Mouse (Mus musculus) adrenal gland, postnatal 14 days (tissue): ENCODE measurements at regions not wholly inside any gene's neighbourhood (a gene's known extent, or its start where the extent isn't known, plus 50 kb on each side); places are given as distances from the start of the nearest gene placed in this dataset.

Source experiments
- DNase-seq: peaks from one replicate; pipeline ENCODE4 v3.0.0; 2021; ENCODE audit warnings: mixed read lengths

DNA sequence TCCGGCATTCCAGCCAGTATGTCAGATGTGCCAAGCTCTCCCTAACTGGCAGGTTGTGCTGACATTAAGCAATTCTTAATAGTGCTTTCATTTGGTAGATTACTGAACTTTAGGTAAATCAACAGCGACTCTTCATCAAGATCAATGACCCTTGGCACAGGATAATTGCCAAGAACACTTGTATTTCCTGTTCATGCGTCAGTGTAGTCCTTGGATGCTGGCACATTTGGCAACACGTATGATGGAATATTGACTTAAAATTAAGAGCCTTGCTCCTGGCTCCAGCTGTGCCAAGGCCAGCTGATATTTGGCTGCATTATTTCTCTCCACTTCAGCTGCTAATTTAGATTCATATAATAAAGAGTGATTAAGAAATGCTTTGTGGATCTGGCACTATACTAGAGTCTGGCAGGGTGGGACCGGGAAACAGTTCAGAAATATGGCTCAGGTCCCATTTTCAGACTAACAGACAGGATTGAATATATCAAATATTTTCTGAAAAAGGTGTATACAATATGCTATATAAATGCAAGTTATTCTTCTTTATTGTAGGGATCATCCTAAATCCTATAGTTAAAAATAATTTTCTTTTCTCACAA, 365.5 kb downstream of the Mllt3 start:
- DNase-seq: peak; percentile 61

DNA sequence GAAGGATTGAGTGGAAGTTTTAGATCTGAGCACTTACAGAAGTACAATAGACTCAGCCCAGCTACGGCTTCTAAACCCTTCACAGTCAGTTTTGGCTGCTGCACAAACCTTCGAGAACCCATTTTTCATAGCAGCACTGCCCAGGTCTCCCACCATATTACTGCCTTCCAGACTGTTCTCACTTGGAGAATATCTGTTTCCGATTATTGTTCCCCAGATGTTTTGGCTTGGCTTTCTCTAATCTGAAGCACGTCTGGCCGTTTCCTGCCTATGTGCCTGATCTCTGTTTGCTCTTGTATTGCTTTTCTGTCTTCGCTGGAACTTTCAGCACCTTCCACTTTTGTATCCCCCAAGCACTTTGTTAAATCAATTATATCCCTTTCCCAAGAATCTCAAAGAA, 368.0 kb downstream of the Mllt3 start:
- no peak for DNase-seq

DNA sequence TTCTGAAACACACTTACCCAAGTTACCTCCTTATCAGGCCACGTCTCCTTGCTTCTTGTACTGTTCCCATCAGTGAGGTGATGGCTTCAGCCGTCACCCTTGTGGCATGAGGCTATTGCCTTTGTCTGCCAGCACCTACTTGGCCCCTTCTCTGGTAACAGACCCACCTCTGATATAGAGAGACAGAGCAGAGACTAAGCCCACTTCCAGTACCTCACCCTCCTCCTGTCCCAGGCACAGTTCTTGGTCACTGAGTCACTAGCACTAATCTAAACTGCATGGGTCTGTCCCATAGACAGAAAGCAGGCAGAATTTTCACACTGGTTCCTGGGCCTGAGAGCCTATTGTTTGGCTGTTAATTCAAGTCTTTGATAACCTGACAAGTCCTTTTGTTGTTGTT, 370.3 kb downstream of the Mllt3 start:
- DNase-seq: no peak

DNA sequence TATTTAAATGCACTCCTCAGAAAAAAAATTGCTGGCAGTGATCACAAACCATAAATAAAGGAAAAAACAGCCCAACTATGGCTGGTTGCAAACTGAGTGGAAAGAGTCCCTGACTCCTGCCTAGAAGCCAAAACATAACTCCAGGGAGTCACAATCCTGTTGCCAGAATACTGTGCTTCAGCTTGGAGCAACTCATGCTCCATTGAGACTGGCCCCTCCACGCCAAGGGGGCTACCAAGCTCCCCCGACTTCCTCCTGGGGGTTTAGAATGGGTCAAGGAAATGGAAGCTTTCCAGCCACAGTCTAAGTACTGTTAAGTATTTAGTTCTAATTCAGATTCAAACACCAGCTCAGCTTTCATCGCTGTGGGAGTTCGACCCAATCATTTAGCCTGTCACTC, 374.8 kb downstream of the Mllt3 start:
- no peak for DNase-seq

DNA sequence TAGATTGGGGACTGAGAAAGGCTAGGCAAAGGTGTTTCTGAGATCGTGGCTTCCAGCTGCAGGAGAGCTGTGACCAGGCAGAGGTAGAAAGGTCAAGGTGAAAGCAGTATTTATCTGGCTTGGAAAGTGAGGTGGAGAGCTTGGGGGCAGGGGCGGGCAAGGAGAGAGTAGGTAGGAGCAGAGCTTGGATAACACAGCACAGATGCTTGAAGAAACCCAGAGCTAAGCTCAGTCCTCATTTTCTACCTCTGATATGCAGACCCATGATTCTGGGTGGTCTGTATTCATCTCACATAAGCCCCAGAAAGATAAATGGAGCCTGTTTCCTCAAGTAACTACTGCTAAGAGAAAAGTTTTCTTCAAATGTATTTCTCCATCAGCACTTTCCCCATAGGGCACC, 375.3 kb downstream of the Mllt3 start:
- DNase-seq: no peak

DNA sequence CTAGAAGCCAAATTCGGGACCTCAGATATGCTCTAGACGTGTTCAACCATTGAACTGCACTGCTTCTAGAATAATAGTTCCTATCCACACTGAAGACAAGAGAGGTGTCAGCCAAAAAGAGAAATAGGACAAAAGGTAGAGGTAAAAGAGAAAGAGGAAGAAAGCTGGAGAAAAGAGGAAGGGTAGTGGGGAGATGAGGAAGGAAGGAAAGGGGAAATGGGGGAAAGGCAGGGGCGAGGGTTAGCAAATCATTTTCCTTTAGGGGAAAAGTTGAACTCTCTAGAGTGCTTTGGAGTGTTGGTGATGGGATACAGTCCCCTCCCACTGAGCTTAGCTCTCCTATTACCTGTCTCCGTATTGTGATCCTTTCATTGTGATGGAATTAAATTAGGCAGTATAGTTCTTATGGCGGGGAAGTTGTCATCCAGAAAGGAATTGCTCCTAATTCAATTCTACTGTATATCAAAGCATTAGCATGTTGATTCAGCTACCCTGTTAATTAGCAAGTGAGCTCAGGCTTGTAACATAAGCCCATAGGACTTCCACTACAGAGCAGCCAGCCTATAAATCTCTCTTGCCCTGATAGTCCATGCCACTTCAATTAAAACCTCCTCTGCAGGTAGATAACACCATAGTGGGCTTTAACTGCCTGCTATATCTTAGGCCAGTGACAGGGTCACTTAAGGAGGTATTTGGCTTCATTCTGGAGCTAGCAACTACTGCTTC, 379.6 kb downstream of the Mllt3 start:
- DNase-seq: no peak

DNA sequence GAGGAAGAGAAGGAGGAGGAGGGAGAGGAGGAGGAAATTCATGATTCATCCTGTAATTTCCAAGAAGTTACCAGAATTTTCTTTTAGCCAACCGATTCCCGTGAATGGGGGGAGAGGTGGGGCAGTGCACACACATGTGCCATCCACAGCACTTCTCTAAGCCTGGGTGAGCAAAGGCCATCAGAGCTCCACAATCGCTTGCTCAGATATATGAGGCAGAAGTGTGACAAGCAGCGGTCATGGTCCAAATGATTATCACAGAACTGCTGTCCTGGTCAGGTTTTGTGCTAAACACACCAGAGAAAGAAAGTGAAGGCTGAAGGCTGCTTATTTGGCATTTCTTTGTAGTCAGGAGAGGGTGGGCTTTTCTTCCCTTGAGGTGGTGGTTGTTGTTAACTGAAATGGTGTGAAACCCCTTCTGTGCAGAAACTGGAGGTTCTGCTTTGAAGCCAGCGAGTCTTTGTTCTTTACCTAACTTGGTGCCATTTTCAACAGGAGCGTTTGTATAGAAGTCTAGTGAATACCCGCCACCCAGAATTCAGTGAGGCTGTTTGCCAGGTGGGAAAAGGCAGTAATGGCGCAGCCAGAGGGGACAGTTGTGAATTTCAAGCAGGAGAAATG, 380.7 kb downstream of the Mllt3 start:
- no peak for DNase-seq

DNA sequence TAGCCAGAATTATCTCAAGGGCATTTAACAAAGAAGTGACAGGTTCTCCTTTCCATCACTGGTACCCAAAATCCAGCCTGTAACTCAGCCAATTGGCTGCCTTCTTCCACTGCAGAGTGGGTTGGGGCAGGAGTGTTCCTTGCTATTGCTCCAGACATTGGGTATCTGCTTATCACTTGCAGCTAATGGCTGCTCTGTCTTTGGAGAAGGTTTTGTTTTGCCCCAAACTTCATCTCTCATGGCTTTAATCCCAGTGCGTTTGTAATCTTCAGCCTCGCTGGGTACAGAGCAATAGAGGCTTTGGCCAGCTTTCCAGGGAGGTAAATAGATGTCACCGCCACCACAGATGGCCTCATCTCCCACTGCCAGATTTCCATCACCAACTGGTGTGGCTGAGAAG, 381.9 kb downstream of the Mllt3 start:
- no peak for DNase-seq

DNA sequence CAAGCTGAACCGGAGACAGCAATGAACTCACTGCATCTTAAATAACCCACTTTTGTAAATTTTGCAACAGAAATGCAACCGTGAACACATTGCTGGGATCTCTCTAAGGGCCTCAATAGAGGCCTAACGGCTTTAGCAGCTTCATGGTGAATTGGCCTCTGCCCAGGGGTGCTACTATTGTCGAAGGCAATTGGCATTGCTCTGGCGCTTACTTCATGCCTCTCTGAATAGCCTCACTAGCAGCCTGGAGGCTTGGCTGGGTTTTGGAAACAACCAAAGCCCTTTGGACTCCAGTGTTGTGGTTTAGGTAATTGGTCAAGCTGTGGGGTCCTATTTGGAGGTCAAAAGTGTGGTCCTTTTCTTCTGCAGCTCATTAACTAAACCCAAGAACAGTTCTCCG, 382.3 kb downstream of the Mllt3 start:
- peak; percentile 23 for DNase-seq

DNA sequence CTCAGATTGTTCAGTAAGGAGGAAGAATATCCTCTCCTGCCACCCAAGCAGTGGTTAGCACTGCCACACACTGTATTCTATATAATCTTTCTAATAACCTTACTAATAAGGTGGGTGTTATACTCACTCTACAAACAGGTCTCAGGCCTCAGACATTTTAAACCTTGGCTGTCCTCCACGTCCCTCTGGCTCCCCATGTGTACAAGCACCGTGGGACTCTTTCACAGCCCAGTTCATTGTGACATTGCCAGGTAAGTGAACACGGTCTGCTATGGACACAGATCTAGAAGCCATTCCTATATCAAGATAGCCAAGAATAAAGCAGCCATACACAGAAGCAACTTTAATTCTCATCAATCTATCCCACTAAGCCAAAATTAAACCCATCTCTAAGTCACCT, 382.8 kb downstream of the Mllt3 start:
- no peak for DNase-seq

DNA sequence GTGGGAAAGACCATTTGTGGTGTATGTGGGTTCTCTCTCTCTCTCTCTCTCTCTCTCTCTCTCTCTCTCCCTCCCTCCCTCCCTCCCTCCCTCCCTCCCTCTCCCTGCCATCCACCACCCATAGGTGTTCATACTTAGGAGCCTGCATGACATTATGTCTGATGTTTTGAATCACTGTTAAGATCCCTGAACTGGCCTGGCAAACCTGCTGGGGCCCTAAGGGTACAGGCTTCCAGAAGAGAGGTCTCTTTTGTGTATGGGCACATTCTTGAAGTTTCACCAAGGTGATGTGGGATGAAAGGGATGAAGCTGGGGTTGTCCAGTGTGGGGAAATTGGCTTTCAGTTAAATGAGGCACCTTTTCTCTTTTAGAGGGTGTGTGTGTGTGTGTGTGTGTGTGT, 384.2 kb downstream of the Mllt3 start:
- no peak for DNase-seq

DNA sequence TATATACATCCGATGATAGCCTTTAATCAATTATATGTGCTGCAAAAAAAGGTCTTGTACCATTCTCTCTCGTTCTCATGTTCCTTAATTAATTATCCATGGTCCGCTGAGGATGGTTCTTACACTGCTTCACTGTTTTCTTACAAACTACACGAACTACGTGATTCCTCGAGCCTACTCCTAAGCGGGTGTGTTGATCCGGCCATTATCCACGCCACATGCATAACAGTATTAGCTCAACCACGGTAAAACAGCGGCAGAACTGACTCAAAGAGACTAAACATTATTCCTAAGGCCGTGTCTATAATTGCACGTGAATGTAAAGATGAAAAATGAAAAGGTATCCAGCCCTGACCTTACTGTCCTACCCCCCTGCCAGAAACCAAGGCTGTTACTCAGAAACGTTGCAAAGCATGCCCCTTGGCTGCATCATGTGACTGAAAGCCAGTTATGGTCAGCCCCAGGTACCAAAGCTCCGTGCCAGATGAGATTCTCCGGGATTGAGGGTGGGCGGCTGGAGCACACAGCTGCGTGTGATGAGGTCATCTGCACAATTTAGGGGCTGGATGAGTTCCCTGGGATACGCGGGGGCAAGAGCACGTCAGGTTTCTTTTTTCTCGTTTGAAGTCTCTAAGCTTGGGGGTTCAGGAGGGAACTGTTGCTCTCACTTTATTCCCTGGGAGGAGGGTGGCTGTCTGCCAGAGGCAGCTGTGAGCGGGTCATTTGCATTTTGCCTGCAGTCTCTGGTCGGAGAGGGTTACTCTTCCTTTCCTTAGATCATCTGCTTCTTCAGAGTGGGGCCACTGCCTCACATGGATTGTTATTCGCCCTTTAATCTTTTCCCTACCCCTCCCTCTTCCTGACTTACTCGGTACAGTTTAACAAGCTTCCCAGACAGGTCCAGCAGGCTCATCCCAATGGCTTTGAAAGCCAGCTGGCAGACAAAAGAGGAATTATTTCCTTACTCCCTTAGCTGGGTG, 384.9 kb downstream of the Mllt3 start:
- DNase-seq: peak; percentile 41

DNA sequence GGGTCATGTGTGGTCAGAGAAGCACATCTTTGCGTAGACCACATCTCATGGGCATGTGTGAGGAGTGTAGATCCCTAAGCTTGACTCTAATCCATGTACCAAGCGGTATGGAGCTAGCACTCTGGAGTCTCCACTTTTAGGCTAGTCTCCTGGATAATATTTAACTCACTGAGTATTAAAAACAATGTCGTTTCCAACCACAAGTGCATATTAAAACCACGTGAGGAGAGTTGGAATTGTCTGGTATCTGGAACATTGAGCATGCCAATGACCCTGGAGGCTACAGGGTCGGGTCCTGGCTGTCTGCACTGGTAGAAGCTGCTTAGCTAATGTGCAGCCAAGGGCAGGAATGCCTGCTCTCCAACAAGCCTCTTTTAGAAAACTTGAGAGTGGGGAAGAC, 391.2 kb downstream of the Mllt3 start:
- DNase-seq: no peak

DNA sequence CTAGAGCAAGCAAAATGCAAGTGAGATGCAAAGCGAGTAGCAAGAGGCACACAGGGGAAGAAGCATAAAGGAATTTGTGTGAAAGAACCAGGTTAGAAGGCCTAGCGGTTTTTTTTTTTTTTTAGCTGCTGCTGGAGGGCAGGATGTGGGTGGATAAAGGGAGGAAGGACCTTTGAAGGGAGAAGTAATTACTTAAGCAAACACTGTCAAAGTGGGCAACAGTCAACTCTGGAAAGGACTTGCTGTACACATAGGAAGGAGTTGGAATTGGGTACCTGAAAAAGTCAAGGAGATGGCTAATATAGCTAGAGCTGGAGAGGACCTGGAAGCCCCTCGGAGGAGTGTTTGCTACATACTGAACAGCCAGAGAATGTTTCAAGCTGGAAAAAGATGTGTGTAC, 391.6 kb downstream of the Mllt3 start:
- no peak for DNase-seq

DNA sequence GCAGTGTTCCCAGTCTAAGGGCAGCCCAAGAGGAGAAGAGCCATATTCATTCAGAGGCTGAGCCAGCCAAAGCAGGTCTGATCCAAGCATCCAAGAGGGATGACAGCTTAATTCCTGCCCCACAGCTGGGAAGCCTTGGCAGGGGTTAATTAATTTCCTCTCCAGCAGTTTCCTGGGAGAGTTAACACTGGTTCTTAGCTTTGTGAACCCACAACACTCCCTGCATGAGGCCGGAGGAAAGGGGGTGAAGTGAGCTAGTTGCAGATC, 394.9 kb downstream of the Mllt3 start:
- DNase-seq: no peak

DNA sequence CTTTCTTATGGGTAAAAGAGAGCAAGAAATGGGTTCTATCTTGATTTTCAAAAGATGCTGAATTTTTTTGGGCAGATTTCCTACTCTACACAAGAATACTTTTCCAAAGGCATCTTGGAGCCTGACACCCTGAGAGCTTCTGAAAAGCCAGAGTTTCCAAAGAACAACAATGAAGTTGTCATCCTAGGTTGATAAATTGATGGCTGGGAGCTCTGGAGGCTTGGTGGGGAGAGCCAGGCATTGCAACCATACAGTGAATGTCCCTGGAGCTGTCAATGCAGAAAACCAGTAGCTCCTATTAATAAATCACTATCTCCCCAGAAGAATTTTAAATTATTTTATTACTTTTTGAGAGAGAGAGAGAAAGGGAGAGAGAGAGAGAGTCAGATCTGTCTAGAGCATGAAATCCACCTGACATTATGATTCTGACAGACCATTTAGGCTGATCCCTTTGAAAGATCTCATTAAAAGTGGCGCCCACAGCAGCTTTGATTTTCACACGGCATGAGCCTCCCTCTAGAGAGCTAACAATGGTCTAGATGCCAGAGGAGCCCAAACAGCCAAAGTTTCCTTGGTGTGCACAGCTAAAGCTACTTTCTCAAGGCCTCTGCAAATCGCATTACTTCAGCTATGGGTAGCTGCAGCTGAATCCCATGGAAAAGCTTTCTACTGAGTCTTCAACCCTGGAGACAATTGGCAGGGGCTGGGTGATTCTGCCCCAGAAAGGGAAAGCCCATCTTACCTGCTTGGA, 395.4 kb downstream of the Mllt3 start:
- no peak for DNase-seq

DNA sequence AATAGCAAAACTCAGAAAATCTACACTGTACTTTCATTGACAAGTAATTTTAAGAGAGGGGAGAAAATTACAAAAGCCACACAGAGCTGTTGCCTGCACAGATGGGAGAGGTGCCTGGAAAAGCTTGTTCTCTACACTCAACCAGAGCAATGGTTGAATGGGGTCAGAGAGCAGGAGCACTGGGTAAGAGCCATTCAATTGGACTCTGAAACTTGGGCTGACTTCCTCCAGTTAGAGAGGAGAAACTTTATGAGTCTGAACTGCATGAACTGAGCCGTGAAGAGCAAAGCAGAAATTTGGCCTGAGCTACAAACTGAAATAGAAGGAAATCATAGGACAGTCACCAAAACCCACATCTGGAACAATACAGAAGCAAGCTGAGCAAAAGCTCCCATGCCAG, 380.8 kb upstream of the Slc24a2 start:
- no peak for DNase-seq

DNA sequence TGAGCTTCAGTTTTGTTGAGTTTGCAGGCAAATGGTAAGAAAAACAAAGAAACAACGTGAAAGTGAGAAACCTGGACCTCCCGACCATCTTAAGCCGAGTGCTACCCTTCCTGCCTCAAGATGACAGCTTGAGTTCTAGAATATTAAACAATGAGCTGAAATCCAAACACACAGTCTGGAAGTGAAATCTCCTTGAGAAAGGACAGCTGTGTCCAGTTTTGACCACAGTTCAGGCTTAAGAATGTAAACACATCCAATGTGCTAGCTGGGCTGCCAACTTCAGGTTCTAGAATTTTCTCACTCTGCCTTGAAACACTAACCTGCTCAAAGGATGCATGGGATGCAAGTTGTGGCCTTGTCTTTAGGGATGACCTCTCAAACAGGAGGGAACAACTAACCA, 363.4 kb upstream of the Slc24a2 start:
- no peak for DNase-seq

DNA sequence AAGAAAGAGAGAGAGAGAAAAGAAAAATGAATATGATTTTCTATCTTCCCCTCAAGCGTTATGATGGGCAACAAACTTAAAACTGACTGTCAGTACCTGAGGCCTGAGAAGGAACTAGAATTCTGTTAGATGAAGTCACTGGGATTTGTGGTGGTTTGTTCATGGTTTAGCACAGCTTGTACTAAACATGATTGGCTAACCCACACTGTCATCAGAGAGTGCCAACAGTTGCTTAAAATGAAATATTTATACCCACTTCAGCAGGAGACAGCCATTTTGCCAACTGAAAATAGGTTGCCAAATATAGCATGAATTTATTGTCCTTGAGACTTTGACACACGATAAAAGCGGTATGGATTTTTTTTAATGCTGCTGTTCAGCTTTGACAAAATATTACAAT, 360.5 kb upstream of the Slc24a2 start:
- no peak for DNase-seq

DNA sequence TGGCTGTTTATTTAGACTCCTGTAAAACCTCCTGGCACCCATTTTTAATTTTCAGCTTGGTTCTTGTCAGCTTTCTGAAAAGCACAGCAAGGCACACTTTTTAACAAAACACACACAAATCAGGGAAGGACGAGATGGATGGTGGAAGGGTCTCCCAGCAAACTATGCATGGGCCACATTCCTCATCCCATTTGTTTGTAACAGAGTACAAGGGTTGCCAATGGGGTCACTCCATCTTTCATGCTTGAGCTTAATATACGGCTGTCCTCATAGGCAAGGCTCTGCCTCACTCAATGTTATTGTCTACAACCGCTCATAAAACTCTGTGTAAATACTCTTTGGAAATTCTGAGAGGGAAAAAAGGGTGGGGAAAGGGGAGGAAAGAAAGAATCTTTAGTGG, 347.9 kb upstream of the Slc24a2 start:
- DNase-seq: no peak

DNA sequence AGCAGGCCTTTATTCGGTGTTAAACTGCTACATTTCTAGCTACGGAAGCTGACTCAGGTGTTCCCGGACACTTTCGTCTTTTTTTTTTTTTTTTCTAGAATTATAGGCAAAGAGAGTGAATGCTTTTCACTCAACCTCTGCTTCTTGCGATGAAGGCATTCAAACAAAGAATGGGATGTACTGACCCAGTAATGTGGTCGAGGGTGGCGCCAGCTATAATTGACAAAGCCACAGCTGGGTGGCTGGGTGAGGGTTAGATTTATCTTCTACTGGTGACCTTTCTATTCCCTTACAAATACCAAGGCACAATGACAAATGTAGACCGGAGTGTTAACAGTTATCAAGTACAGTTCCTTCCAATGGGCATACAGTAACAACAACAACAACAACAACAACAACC, 340.7 kb upstream of the Slc24a2 start:
- no peak for DNase-seq

DNA sequence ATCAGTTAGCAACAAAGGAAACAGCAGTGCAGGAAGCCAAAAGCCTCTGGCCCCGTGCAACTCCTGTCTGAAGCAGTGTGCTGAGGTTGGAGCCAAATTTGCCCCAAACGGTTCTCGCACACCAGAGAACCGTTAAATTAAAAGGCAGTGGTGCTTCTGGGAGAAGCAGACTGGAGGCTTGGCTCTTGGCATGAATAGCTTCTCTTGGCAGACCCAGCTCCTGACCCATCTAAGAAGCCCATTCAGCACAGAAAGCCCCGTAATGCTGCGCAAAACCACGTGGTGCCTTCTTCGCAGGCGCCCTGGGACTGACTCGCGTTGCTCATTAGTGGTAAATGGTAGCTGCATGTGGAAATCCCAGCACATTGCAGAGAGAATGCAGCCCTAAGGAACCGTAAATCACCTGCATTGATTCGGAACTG, 340.2 kb upstream of the Slc24a2 start:
- no peak for DNase-seq
